Mouse (Mus musculus) hindbrain, embryonic 13.5 days (tissue): Measurements from ENCODE around the gene Gpa33. TPM values are rescaled to one million over a fixed set of nuclear protein-coding genes. Genes with fewer than 3 reads are reported as not detected.
"Not testable (repeated sequence)": the region's sequence is repeated elsewhere in the genome, so short reads cannot be mapped to it uniquely, and the experiment has no call there.

Experiments used
- ATAC-seq: fragments of 200-750 bp; cut with Nextera tagmentation; 2 replicates; pipeline ENCODE4 v1.8.0; 2017; ENCODE audit warnings: moderate TSS enrichment; ENCODE audit not compliant: low FRiP score
- H3K27ac ChIP-seq: fragments of 300-500 bp; sonication (generic); 2 replicates; pipeline ENCODE4 v1.5.1; 2015; ENCODE audit warnings: inconsistent platforms, mild to moderate bottlenecking, moderate library complexity
- H3K27me3 ChIP-seq: fragments of 300-500 bp; sonication (generic); 2 replicates; pipeline ENCODE4 v1.6.1; 2015; ENCODE audit warnings: mild to moderate bottlenecking, inconsistent platforms
- H3K36me3 ChIP-seq: fragments of 300-500 bp; sonication (generic); 2 replicates; pipeline ENCODE4 v1.6.1; 2015; ENCODE audit warnings: mild to moderate bottlenecking, inconsistent platforms
- H3K4me1 ChIP-seq: fragments of 300-500 bp; sonication (generic); replicated peaks from 2 replicates; pipeline ENCODE4 v1.6.1; 2015; ENCODE audit warnings: inconsistent platforms
- H3K4me2 ChIP-seq: fragments of 300-500 bp; sonication (generic); 2 replicates; pipeline ENCODE4 v1.6.1; 2015; ENCODE audit warnings: inconsistent platforms, mild to moderate bottlenecking, moderate library complexity
- H3K4me3 ChIP-seq: fragments of 300-500 bp; sonication (generic); 2 replicates; pipeline ENCODE4 v1.5.1; 2015; ENCODE audit warnings: mild to moderate bottlenecking, inconsistent platforms
- H3K9ac ChIP-seq: fragments of 300-500 bp; sonication (generic); 2 replicates; pipeline ENCODE4 v1.6.1; 2015; ENCODE audit warnings: mild to moderate bottlenecking, inconsistent platforms
- H3K9me3 ChIP-seq: fragments of 300-500 bp; sonication (generic); 2 replicates; pipeline ENCODE4 v1.6.1; 2016; ENCODE audit warnings: inconsistent platforms
- WGBS: fragments of 180-500 bp; shearing (Covaris S2); methylation state at CpG from one replicate; pipeline ENCODE4 v1.1.7; 2015; 5-methylcytosine and 5-hydroxymethylcytosine counted together
- polyA plus RNA-seq: library from polyadenylated mRNA; unstranded; fragments of >200 nt; fragmentation: Nextera tagmentation; extraction: Ambion mirVana; gene quantifications from 2 replicates; pipeline ENCODE4 v1.2.1, GENCODE M21; 2015

Gpa33 gene
- polyA plus RNA-seq, 1 experiment from 2014 or later: 0.14 TPM

DNA sequence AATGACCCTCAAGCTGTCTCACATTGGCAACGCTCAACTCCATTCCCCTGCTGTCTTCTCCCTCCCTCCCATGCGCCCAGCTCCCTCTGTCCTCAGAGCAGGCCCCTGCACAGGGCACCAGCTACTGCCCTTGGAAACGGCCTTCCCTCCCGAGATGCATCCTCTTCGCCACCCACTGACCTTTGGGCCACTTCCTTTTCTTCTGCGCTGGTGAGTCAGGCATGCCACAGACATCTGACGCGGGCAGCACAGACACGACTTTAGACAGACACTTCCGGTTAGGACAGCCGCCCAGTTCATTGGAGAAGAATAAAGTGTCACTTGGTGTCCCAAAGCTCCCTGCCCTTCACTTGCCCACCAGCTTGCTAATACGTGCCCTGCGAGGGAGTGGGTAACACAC, 8.1 kb downstream of the Gpa33 start:
- 0 out of 2 replicates have a peak, but pooled peaks cover 11% of the 10 kb centered on the region for H3K27me3 ChIP-seq
- ATAC-seq: no peak
- WGBS: 69% methylated on average over 13 of the region's 13 CpGs

DNA sequence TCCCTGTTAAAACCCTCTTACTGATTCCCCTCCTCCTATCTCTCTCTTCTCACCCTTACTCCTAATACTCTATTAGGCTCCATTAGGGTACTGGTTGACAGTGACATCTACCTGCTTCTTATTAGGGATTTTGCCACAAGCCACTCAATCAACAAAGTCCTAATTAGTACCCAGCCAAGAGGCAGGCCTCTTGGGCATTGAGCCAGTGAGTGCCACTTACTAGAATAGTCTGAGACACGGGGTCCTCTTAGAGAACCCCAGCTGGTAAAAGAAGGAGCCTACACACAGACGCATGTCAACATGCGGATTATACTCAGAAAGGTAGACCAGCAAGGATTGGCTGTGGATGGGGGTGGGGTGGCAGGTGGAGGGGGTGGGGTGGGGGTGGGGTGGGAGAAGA, 9.1 kb downstream of the Gpa33 start:
- no peak for ATAC-seq
- H3K9me3 ChIP-seq: no peaks in the 10 kb centered on the region
- no peak overlapping the region for H3K4me2 ChIP-seq
- no peak overlapping the region for H3K9ac ChIP-seq
- no peaks in the 10 kb centered on the region for H3K36me3 ChIP-seq
- WGBS: 83% methylated on average over 3 of the region's 3 CpGs
- H3K27ac ChIP-seq: no peak overlapping the region
- peaks cover 11% of the 10 kb centered on the region for H3K4me1 ChIP-seq
- 0 out of 2 replicates have a peak, but pooled peaks cover 11% of the 10 kb centered on the region for H3K27me3 ChIP-seq
- no peak overlapping the region for H3K4me3 ChIP-seq

More for the DNA sequence above, 8.1 kb downstream of the Gpa33 start:
- H3K4me1 ChIP-seq: peaks cover 11% of the 10 kb centered on the region
- no peak overlapping the region for H3K4me3 ChIP-seq
- H3K9me3 ChIP-seq: no peaks in the 10 kb centered on the region
- H3K36me3 ChIP-seq: no peaks in the 10 kb centered on the region
- H3K27ac ChIP-seq: no peak overlapping the region
- H3K4me2 ChIP-seq: no peak overlapping the region
- no peak overlapping the region for H3K9ac ChIP-seq

DNA sequence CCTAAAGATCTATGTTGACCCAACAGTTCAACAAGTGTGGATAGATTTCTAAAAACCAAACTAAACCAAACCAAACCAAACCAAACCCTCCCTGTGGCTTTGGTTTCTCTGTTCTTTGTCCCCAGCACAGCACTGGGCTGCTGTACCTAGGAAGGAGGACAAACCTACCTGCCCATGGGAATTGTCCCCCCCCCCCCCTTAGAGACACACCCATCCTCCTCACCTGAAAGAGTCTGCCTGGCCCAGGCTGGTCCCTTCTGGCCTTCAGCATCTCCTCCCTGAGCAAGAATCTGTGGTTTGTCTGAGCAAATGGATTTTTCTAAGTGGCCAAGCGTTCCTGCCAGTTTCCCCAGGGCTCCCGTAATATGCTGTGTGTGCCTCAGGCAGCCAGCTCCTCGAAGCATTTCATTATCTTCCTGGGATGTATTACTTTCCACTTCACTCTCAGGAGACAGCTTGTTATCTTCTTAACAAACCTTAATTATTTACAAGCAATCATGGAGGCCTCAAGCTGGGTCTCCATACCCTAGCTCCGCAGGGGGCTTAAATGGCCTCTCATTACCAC, 9.7 kb downstream of the Gpa33 start:
- Histone ChIP-seq H3K4me3 (no peak overlapping the region), H3K27me3 (0 out of 2 replicates have a peak, but pooled peaks cover 11% of the 10 kb centered on the region), H3K9ac (no peak overlapping the region), H3K27ac (no peak overlapping the region; the same call in 1 of the 2 replicates), H3K9me3 (no peaks in the 10 kb centered on the region), H3K36me3 (no peaks in the 10 kb centered on the region), H3K4me1 (peaks cover 11% of the 10 kb centered on the region), H3K4me2 (no peak overlapping the region)
- ATAC-seq: peak; percentile 47; the same call in 1 of the 2 replicates
- 38% methylated on average over 4 of the region's 4 CpGs for WGBS

DNA sequence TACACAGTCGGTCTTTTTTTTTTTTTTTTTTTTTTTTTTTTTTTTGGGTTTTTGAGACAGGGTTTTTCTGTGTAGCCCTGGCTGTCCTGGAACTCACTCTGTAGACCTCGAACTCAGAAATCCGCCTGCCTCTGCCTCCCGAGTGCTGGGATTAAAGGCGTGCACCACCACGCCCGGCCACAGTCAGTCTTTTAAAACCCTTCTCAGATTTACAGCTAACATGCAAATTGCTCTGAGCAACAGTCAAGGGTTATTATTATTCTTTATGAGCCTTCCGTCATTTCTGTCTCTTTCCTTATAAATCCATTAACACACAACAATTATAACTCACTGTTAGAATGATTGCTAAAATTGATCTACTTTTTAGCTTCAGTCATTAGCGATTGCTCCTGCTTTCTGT, 11.8 kb downstream of the Gpa33 start:
- not testable (repeated sequence) for H3K4me3 ChIP-seq, ATAC-seq
- WGBS: 91% methylated on average over 9 of the region's 9 CpGs

DNA sequence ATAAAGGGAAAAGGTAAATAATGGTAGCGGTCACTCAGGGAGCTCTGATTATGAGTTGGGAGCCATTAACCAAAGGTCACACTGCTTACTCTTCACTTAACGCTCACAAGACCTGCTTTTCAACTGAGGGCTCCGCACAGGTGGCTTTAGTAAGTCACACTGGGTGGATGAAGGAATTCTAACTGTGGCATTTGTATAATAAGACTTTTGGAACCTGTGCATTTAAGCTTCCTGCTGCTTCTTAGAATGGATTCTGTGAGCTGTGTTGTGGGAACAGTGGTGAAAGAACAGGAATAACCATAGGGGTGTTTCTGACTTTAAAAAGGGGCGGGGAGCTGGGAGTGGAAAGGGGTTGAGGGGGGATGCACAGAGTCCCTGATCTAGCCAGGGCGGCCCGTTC, 12.3 kb downstream of the Gpa33 start:
- ATAC-seq: no peak
- Histone ChIP-seq H3K27me3 (peaks cover 7% of the 10 kb centered on the region; the same call in 1 of the 2 replicates), H3K27ac (no peak overlapping the region), H3K36me3 (no peaks in the 10 kb centered on the region), H3K9ac (no peak overlapping the region), H3K4me1 (peaks cover 8% of the 10 kb centered on the region), H3K4me3 (no peak overlapping the region), H3K9me3 (no peaks in the 10 kb centered on the region), H3K4me2 (no peak overlapping the region)
- 77% methylated on average over 6 of the region's 6 CpGs for WGBS

More for the DNA sequence above, 11.8 kb downstream of the Gpa33 start:
- not testable (repeated sequence) for H3K9ac ChIP-seq, H3K27me3 ChIP-seq, H3K4me2 ChIP-seq, H3K27ac ChIP-seq, H3K4me1 ChIP-seq, H3K9me3 ChIP-seq, H3K36me3 ChIP-seq

DNA sequence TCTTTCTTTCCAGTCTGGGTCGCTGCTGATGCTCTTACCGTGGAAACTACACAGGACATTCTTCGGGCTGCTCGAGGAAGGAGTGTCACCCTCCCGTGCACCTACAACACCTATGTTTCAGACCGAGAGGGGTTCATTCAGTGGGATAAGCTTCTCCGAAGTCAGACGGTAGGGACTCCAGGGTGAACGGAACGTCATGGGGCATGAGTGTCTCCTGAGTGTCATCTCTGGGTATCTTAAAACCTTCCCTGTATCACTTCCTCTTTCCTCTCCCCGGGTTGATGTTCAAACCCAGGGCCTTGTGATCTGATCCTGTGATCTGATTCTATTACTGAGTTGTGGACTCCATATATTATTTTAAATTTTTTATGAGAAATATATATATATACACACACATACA, 16.6 kb downstream of the Gpa33 start:
- WGBS: 84% methylated on average over 11 of the region's 11 CpGs
- H3K36me3 ChIP-seq: no peaks in the 10 kb centered on the region
- no peak overlapping the region for H3K9ac ChIP-seq
- no peak for ATAC-seq
- no peak overlapping the region for H3K27ac ChIP-seq
- H3K9me3 ChIP-seq: no peaks in the 10 kb centered on the region
- H3K4me3 ChIP-seq: no peak overlapping the region
- H3K4me2 ChIP-seq: no peak overlapping the region
- peaks cover 3% of the 10 kb centered on the region; the same call in 1 of the 2 replicates for H3K27me3 ChIP-seq
- peaks cover 3% of the 10 kb centered on the region; the same call in 1 of the 2 replicates for H3K4me1 ChIP-seq

DNA sequence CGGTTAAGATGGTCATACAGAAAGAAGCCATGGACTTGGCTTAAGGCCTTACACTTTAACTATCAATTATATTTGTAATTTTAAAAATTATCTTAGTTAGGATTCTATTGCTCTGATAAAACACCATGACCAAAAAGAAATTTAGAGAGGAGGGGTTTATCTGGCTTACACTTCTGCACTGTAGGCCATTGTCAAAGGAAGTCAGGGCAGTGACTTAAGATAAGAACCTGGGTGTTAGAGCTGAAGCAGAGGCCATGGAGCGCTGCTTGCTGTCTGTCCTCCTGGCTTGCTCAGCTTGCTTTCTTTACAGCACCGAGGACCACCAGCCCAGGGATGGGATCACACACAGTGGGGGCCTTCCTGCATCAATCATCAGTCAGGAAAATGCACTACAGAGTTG, 17.6 kb downstream of the Gpa33 start:
- peaks cover 3% of the 10 kb centered on the region; the same call in 1 of the 2 replicates for H3K4me1 ChIP-seq
- H3K4me2 ChIP-seq: no peak overlapping the region
- no peak overlapping the region for H3K9ac ChIP-seq
- H3K36me3 ChIP-seq: no peaks in the 10 kb centered on the region
- no peak for ATAC-seq
- H3K27me3 ChIP-seq: peaks cover 4% of the 10 kb centered on the region; the same call in 1 of the 2 replicates
- no peaks in the 10 kb centered on the region for H3K9me3 ChIP-seq
- H3K4me3 ChIP-seq: no peak overlapping the region
- H3K27ac ChIP-seq: no peak overlapping the region
- 78% methylated on average over 3 of the region's 3 CpGs for WGBS

DNA sequence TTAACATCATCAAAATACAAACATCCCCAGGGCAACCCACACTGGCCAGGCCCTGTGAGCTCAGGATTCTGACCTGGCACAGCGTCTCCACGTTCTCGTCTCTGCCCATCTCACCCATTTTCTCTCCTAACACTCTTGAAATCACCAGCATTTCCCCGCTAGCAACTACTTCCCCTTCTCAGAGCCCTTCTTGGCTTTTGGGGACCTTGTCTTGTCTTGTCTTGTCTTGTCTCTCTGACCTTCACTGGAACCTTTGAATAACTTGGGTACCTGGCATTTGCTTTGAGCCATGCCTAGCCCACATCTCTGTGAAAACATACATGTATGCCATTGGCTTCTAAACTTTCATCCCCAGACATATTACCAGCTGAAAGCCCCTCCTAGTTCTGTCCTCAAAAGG, 19.4 kb downstream of the Gpa33 start:
- ATAC-seq: no peak
- peaks cover 3% of the 10 kb centered on the region; the same call in 1 of the 2 replicates for H3K4me1 ChIP-seq
- WGBS: 81% methylated on average over 4 of the region's 4 CpGs
- no peaks in the 10 kb centered on the region for H3K36me3 ChIP-seq
- no peak overlapping the region for H3K4me3 ChIP-seq
- H3K9ac ChIP-seq: no peak overlapping the region
- no peaks in the 10 kb centered on the region for H3K9me3 ChIP-seq
- H3K27me3 ChIP-seq: peaks cover 8% of the 10 kb centered on the region
- no peak overlapping the region for H3K4me2 ChIP-seq
- no peak overlapping the region for H3K27ac ChIP-seq

DNA sequence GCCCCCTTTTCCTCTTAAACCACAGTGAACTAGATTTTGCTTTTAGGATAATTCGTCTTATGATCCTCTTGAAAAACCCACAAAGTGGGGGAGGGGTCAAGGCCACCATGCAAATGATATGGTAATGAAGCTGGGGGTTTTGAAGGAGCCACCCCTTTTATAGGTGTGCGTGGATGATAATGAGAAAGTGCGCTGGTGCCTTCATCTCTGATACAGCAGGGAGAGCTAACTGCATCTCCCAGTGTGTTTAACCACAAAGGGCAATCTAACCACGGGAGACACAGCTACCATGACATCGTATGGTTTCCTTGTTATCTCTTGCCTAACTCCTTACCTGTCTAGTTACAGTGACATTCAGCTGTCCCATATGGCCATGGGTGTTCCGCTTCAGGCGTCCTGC, 20.0 kb downstream of the Gpa33 start:
- ATAC-seq: no peak
- 81% methylated on average over 7 of the region's 7 CpGs for WGBS
- peaks cover 3% of the 10 kb centered on the region; the same call in 1 of the 2 replicates for H3K4me1 ChIP-seq

DNA sequence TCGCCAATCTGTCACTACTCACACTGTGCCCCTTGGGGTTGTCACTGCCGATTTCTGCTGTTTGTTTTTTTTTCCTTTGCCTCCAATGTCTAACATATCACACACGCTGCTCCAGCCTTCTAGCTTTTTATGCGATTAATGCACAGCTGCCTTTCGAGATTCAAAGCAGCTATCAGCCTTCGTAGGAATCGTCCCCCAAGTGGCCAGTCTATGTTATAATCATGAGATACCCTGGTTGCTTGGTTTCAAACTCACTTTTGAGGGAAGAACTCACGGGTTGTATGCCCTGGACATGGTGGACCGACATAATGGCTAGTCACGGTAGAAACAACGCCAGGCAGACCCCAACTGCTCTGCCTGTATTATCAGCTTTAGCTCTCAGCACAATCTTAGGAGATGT, 21.3 kb downstream of the Gpa33 start:
- Histone ChIP-seq H3K9me3 (no peaks in the 10 kb centered on the region), H3K36me3 (no peaks in the 10 kb centered on the region), H3K9ac (no peak overlapping the region), H3K27me3 (peaks cover 21% of the 10 kb centered on the region), H3K4me1 (peaks cover 3% of the 10 kb centered on the region; the same call in 1 of the 2 replicates), H3K27ac (no peak overlapping the region), H3K4me3 (no peak overlapping the region), H3K4me2 (no peak overlapping the region)
- whole genome bisulfite sequencing: 50% methylated on average over 11 of the region's 11 CpGs
- no peak for ATAC-seq

More for the DNA sequence above, 20.0 kb downstream of the Gpa33 start:
- no peaks in the 10 kb centered on the region for H3K36me3 ChIP-seq
- no peak overlapping the region for H3K4me3 ChIP-seq
- H3K9me3 ChIP-seq: no peaks in the 10 kb centered on the region
- no peak overlapping the region for H3K4me2 ChIP-seq
- H3K9ac ChIP-seq: no peak overlapping the region
- H3K27ac ChIP-seq: no peak overlapping the region
- peaks cover 14% of the 10 kb centered on the region for H3K27me3 ChIP-seq

DNA sequence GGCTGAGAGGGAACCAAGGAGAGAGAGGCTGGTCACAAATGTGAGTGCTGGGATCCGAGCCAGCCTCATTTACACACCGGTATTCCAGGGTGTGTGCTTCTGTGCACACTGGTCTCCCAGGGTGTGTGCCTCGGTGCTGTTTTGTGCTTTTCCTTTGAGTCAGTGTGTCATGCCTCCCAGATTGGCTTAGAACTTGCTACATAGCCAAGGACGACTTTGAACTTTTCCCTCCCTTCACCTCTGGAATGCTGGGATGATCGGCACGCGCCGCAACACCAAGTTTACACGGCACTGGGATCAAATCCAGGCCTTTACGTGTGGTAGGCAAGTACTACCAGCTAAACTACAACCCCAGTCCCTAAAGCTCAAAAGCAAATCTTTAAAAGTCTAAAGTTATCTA, 22.0 kb downstream of the Gpa33 start:
- H3K27me3 ChIP-seq: peaks cover 22% of the 10 kb centered on the region
- H3K4me1 ChIP-seq: peaks cover 3% of the 10 kb centered on the region; the same call in 1 of the 2 replicates
- no peak overlapping the region for H3K9ac ChIP-seq
- no peak overlapping the region for H3K4me2 ChIP-seq
- no peak for ATAC-seq
- WGBS: 89% methylated on average over 10 of the region's 10 CpGs
- no peaks in the 10 kb centered on the region for H3K36me3 ChIP-seq
- H3K27ac ChIP-seq: no peak overlapping the region
- H3K9me3 ChIP-seq: no peaks in the 10 kb centered on the region
- H3K4me3 ChIP-seq: no peak overlapping the region

DNA sequence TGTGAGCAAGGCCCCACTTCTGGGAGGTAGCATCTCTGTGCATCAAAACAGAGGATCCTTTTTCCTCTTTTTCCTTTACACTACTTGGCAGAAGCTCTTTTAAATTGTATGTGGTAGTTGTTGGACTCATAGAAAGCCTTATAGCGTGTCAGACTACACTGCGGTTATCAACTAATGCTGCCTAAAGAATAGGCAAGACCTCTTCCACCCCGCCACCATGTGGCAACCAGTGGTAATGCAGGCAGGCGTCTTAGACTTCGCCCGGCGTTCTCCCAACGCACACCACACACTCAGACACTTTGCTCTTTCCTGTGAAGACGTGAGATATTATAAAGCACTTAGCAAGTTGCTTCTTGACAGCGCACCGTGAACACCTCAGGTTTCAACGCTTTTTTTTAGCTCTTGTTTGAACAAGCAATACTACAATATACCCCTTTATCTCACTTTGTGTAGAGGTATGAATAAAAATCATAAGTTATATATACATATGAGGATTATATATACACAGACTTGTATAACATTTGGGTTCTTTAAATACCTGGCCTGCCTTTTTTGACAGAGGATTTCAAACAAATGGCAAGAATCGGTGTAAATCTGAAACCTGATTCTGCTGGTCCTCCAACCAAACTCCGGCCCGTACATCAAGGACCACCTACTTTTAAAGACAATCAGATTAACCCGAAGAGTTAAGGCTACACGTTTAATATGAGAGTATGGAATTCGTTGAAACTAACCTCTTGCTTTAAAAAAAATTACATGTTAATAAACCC, 23.5 kb downstream of the Gpa33 start:
- Histone ChIP-seq H3K27me3 (peaks cover 27% of the 10 kb centered on the region), H3K9ac (no peak overlapping the region), H3K27ac (no peak overlapping the region), H3K4me2 (no peak overlapping the region), H3K4me1 (peaks cover 3% of the 10 kb centered on the region; the same call in 1 of the 2 replicates), H3K36me3 (no peaks in the 10 kb centered on the region), H3K9me3 (no peaks in the 10 kb centered on the region), H3K4me3 (no peak overlapping the region)
- peak; percentile 55 for ATAC-seq
- 12% methylated on average over 18 of the region's 18 CpGs for WGBS
